Mouse (Mus musculus) heart, embryonic 16.5 days (tissue): ENCODE results near the gene Vwa8. TPM values are rescaled to one million over a fixed set of nuclear protein-coding genes. Genes with fewer than 3 reads are reported as not detected.

ENCODE experiments used
- ATAC-seq: fragments of 200-750 bp; cut with Nextera tagmentation; replicated peaks from 2 replicates; pipeline ENCODE4 v1.8.0; 2017; ENCODE audit warnings: moderate number of reproducible peaks; ENCODE audit not compliant: insufficient read depth, low FRiP score; ENCODE audit errors: extremely low read depth
- H3K27ac ChIP-seq: fragments of 300-500 bp; sonication (generic); 2 replicates; pipeline ENCODE4 v1.5.1; 2014; ENCODE audit warnings: mild to moderate bottlenecking, low read length, control low read depth, moderate library complexity
- H3K27me3 ChIP-seq: fragments of 300-500 bp; sonication (generic); 2 replicates; pipeline ENCODE4 v1.6.1; 2014; ENCODE audit warnings: low read length, mixed read lengths; ENCODE audit not compliant: control insufficient read depth, insufficient read depth
- H3K36me3 ChIP-seq: fragments of 300-500 bp; sonication (generic); 2 replicates; pipeline ENCODE4 v1.6.1; 2014; ENCODE audit not compliant: control insufficient read depth, insufficient read depth
- H3K4me1 ChIP-seq: fragments of 300-500 bp; sonication (generic); 2 replicates; pipeline ENCODE4 v1.6.1; 2014; ENCODE audit warnings: low read length, mixed read lengths; ENCODE audit not compliant: control insufficient read depth, insufficient read depth
- H3K4me2 ChIP-seq: fragments of 300-500 bp; sonication (generic); 2 replicates; pipeline ENCODE4 v1.6.1; 2014; ENCODE audit warnings: low read depth, mild to moderate bottlenecking, control low read depth, low read length
- H3K4me3 ChIP-seq: fragments of 300-500 bp; sonication (generic); 2 replicates; pipeline ENCODE4 v1.5.1; 2014; ENCODE audit warnings: mild to moderate bottlenecking, control low read depth, low read length
- H3K9ac ChIP-seq: fragments of 300-500 bp; sonication (generic); 2 replicates; pipeline ENCODE4 v1.6.1; 2014; ENCODE audit warnings: low read length, control low read depth
- H3K9me3 ChIP-seq: fragments of 300-500 bp; sonication (generic); replicated peaks from 2 replicates; pipeline ENCODE4 v1.6.1; 2016; ENCODE audit warnings: low read length; ENCODE audit not compliant: control insufficient read depth
- WGBS: fragments of 180-500 bp; shearing (Covaris S2); extraction: QIAGEN DNeasy Blood & Tissue Kit; methylation state at CpG from one replicate; pipeline ENCODE4 v1.1.7; 2014; 5-methylcytosine and 5-hydroxymethylcytosine counted together
- polyA plus RNA-seq: library from polyadenylated mRNA; unstranded; fragments of >200 nt; fragmentation: Nextera tagmentation; extraction: Ambion mirVana; gene quantifications from 2 replicates; pipeline ENCODE4 v1.2.1, GENCODE M21; 2015

Vwa8 gene
- polyA plus RNA-seq, 1 experiment from 2014 or later, result 16.9 TPM

DNA sequence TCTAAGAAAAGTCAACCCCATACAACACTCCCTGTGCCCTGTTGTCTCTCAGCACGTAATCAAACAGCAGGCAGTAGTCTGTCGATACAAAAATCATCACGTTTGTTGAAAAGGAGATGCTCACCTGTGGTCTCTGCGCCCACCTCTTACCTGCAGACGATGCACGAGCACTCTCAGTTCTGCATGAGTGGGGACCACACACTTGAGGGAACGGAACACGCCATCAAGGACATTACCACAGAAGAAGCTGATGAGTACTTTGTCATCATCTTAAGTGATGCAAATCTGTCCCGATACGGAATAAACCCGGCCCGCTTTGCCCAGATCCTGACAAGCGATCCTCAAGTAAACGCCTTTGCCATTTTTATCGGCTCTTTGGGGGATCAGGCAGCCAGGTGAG lies 349.2 kb downstream of the Vwa8 start:
- ATAC-seq, result no peak
- H3K4me3 ChIP-seq, result no peak overlapping the region

GRCm38 (mm10) chr14:79200133-79200891 lies 351.5 kb downstream of the Vwa8 start:
- Histone ChIP-seq H3K9me3 (no peaks in the 10 kb centered on the region), H3K27ac (peak overlapping the region; percentile 57; the same call in 1 of the 2 replicates), H3K4me1 (no peaks in the 10 kb centered on the region; the same call in none of the 2 replicates), H3K9ac (no peak overlapping the region; the same call in 1 of the 2 replicates), H3K36me3 (peaks cover 2% of the 10 kb centered on the region; the same call in 1 of the 2 replicates), H3K27me3 (no peaks in the 10 kb centered on the region), H3K4me2 (no peak overlapping the region), H3K4me3 (no peak overlapping the region)
- WGBS, result 66% methylated on average over 9 of the region's 9 CpGs
- ATAC-seq, result peak; percentile 52

More for the DNA sequence above, 349.2 kb downstream of the Vwa8 start:
- no peaks in the 10 kb centered on the region for H3K9me3 ChIP-seq
- no peak overlapping the region for H3K9ac ChIP-seq
- peaks cover 2% of the 10 kb centered on the region; the same call in 1 of the 2 replicates for H3K36me3 ChIP-seq
- H3K27ac ChIP-seq, result no peak overlapping the region
- no peaks in the 10 kb centered on the region; the same call in none of the 2 replicates for H3K4me1 ChIP-seq
- no peak overlapping the region for H3K4me2 ChIP-seq
- H3K27me3 ChIP-seq, result no peaks in the 10 kb centered on the region
- WGBS, result 89% methylated on average over 15 of the region's 15 CpGs

GRCm38 (mm10) chr14:79200892-79201285 lies 352.0 kb downstream of the Vwa8 start:
- WGBS, result 89% methylated on average over 9 of the region's 9 CpGs
- Histone ChIP-seq H3K36me3 (peaks cover 2% of the 10 kb centered on the region; the same call in 1 of the 2 replicates), H3K4me3 (no peak overlapping the region), H3K4me1 (no peaks in the 10 kb centered on the region; the same call in none of the 2 replicates), H3K9ac (no peak overlapping the region), H3K9me3 (no peaks in the 10 kb centered on the region), H3K27ac (no peak overlapping the region), H3K27me3 (no peaks in the 10 kb centered on the region), H3K4me2 (no peak overlapping the region)
- no peak for ATAC-seq

- H3K4me2 ChIP-seq, result no peak overlapping the region
- no peaks in the 10 kb centered on the region; the same call in none of the 2 replicates for H3K4me1 ChIP-seq
- H3K27ac ChIP-seq, result 0 out of 2 replicates have a peak overlapping the region, but pooled peaks have one; percentile 25
- no peak overlapping the region for H3K4me3 ChIP-seq
- ATAC-seq, result no peak
- H3K36me3 ChIP-seq, result peaks cover 2% of the 10 kb centered on the region; the same call in 1 of the 2 replicates
- no peaks in the 10 kb centered on the region for H3K27me3 ChIP-seq
- H3K9ac ChIP-seq, result no peak overlapping the region
- WGBS, result 57% methylated on average over 4 of the region's 4 CpGs
- H3K9me3 ChIP-seq, result no peaks in the 10 kb centered on the region
These were observed 354.0 kb downstream of the Vwa8 start for GRCm38 (mm10) chr14:79202722-79203362.

GRCm38 (mm10) chr14:79203496-79204158 lies 354.8 kb downstream of the Vwa8 start:
- H3K4me2 ChIP-seq, result no peak overlapping the region
- peaks cover 2% of the 10 kb centered on the region; the same call in 1 of the 2 replicates for H3K36me3 ChIP-seq
- H3K9ac ChIP-seq, result no peak overlapping the region
- H3K27me3 ChIP-seq, result no peaks in the 10 kb centered on the region
- no peaks in the 10 kb centered on the region for H3K9me3 ChIP-seq
- WGBS, result 49% methylated on average over 12 of the region's 12 CpGs
- no peak for ATAC-seq
- H3K4me1 ChIP-seq, result no peaks in the 10 kb centered on the region; the same call in none of the 2 replicates
- no peak overlapping the region for H3K4me3 ChIP-seq
- no peak overlapping the region; the same call in 1 of the 2 replicates for H3K27ac ChIP-seq

- H3K9ac ChIP-seq, result no peak overlapping the region
- H3K4me1 ChIP-seq, result no peaks in the 10 kb centered on the region; the same call in none of the 2 replicates
- H3K36me3 ChIP-seq, result peaks cover 2% of the 10 kb centered on the region; the same call in 1 of the 2 replicates
- H3K4me2 ChIP-seq, result no peak overlapping the region
- WGBS, result 90% methylated on average over 7 of the region's 7 CpGs
- ATAC-seq, result no peak
- H3K27me3 ChIP-seq, result no peaks in the 10 kb centered on the region
- no peaks in the 10 kb centered on the region for H3K9me3 ChIP-seq
- no peak overlapping the region for H3K27ac ChIP-seq
- no peak overlapping the region for H3K4me3 ChIP-seq
These were observed 356.0 kb downstream of the Vwa8 start for GRCm38 (mm10) chr14:79204866-79205265.

GRCm38 (mm10) chr14:79206210-79206609 lies 357.4 kb downstream of the Vwa8 start:
- Histone ChIP-seq H3K27ac (no peak overlapping the region), H3K4me1 (no peaks in the 10 kb centered on the region; the same call in 1 of the 2 replicates), H3K9ac (no peak overlapping the region), H3K27me3 (no peaks in the 10 kb centered on the region), H3K36me3 (peaks cover 2% of the 10 kb centered on the region; the same call in 1 of the 2 replicates), H3K4me2 (no peak overlapping the region), H3K9me3 (no peaks in the 10 kb centered on the region), H3K4me3 (no peak overlapping the region)
- 48% methylated on average over 11 of the region's 11 CpGs for WGBS
- ATAC-seq, result 0 out of 2 replicates have a peak, but pooled peaks have one; percentile 41

DNA sequence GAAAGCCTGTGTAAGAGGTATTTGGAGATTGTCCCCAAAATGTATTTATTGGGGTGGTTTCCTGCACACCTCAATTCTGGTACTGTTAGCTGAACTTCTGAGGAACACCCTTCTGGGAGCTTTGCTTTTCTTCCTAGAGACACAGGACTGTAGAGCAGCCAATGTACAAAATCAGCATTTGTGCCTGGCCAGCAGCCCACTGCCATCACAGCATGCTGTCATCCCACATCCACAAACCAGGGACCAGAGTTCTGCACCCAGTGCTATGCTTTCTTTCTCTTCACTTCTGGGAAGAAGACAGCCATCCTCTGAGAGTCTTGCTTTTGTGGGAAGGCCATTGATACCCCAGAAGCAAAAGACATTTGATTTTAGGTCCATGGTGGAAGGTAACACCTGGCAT lies 359.6 kb downstream of the Vwa8 start:
- Histone ChIP-seq H3K9me3 (no peaks in the 10 kb centered on the region), H3K4me3 (no peak overlapping the region), H3K27ac (no peak overlapping the region), H3K27me3 (no peaks in the 10 kb centered on the region), H3K4me1 (0 out of 2 replicates have a peak, but pooled peaks cover 3% of the 10 kb centered on the region), H3K36me3 (no peaks in the 10 kb centered on the region), H3K9ac (no peak overlapping the region), H3K4me2 (no peak overlapping the region)
- ATAC-seq, result no peak
